Mouse (Mus musculus) right cerebral cortex, adult 2 months (tissue): ENCODE measurements around the gene Ube2dnl1.

ENCODE experiments used
- DNase-seq, 2 experiments: peaks; one replicate each; pipeline ENCODE4 v3.0.0; 2021 to 2022; ENCODE audit warnings: low spot score in 2 of 2

Ube2dnl1 gene

GRCm38 (mm10) chrX:114904712-114905111 lies at the start of gene Ube2dnl1:
TSS of gene Ube2dnl1 (plus strand) at chrX:114905012.
- no peak for DNase-seq

- no peak for DNase-seq
These were observed 9.3 kb upstream of the Ube2dnl1 start for GRCm38 (mm10) chrX:114895489-114895888.

- no peak for DNase-seq
These were observed 7.3 kb upstream of the Ube2dnl1 start for GRCm38 (mm10) chrX:114897506-114897905.

- DNase-seq = no peak
These were observed 1.4 kb upstream of the Ube2dnl1 start for GRCm38 (mm10) chrX:114903391-114903790.

GRCm38 (mm10) chrX:114907282-114907681 lies 2.5 kb downstream of the Ube2dnl1 start, which contains the start of gene Ube2dnl2:
TSS of gene Ube2dnl2 (plus strand) at chrX:114907582.
- DNase-seq = no peak

- no peak for DNase-seq
These were observed 50.3 kb downstream of the Ube2dnl1 start for GRCm38 (mm10) chrX:114955066-114955465.
